Mouse (Mus musculus) neural tube, embryonic 10.5 days (tissue): ENCODE data around the gene Zpbp2.
"Not testable (repeated sequence)": the region's sequence is repeated elsewhere in the genome, so short reads cannot be mapped to it uniquely, and the experiment has no call there.

ENCODE experiments used
- DNase-seq: peaks from one replicate; pipeline ENCODE4 v3.0.0-alpha.2; 2017; ENCODE audit warnings: low spot score; ENCODE audit errors: extremely low spot score

Zpbp2 gene

GRCm38 (mm10) chr11:98589306-98589705, 38.4 kb downstream of the Zpbp2 start:
- DNase-seq: no peak

GRCm38 (mm10) chr11:98590548-98591445, 39.9 kb downstream of the Zpbp2 start:
- DNase-seq: no peak

GRCm38 (mm10) chr11:98595021-98595420, 44.1 kb downstream of the Zpbp2 start:
- DNase-seq: no peak

GRCm38 (mm10) chr11:98595473-98595872, 44.6 kb downstream of the Zpbp2 start:
- no peak for DNase-seq

GRCm38 (mm10) chr11:98595955-98596354, 45.1 kb downstream of the Zpbp2 start:
- no peak for DNase-seq

GRCm38 (mm10) chr11:98597363-98597762, 46.5 kb downstream of the Zpbp2 start:
- DNase-seq: peak; percentile 58

GRCm38 (mm10) chr11:98597991-98598390, 47.1 kb downstream of the Zpbp2 start, which contains the start of gene Lrrc3c:
Gene Lrrc3c, plus strand, starts transcription at chr11:98598291.
- DNase-seq: no peak

GRCm38 (mm10) chr11:98598851-98599290, 48.0 kb downstream of the Zpbp2 start:
- DNase-seq: no peak

- DNase-seq: no peak
Observed at GRCm38 (mm10) chr11:98599291-98599690, 48.4 kb downstream of the Zpbp2 start.

GRCm38 (mm10) chr11:98602090-98602690, 51.3 kb downstream of the Zpbp2 start:
- DNase-seq: peak; percentile 56

- DNase-seq: no peak
Observed at GRCm38 (mm10) chr11:98603953-98604352, 53.1 kb downstream of the Zpbp2 start.

GRCm38 (mm10) chr11:98604911-98605310, 54.0 kb downstream of the Zpbp2 start:
- DNase-seq: not testable (repeated sequence)

GRCm38 (mm10) chr11:98606763-98607162, 55.9 kb downstream of the Zpbp2 start:
- DNase-seq: no peak
